Mouse (Mus musculus): ENCODE data around the gene H2al1g. TPM values are rescaled to one million over a fixed set of nuclear protein-coding genes. Genes with fewer than 3 reads are reported as not detected.

Gene H2al1g
- total and polyA plus RNA-seq, 3 experiments: not detected

DNA sequence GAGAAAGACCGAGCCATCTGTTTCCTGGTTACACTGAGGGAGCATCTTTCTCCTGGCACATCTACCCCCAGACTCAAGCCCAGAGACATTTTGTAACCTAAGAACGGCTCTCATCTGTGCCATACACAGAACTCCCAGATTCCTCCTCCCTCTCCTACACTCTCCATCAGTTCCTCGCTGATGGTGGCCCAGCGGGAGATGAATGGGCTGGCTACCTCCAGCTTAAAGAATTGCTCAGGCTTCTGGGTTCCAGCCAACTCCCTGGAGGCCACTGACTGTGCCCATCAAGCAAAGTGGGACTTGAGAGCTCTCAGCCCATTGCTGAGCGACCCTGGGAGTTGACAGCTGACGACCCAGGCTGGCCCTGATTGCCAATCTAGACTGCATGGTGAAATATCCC lies 45.8 kb downstream of the H2al1g start:
- Histone ChIP-seq H3K79me2 (replicated peaks; ENCODE audit: control insufficient read depth, extremely low read depth, insufficient read depth, poor library complexity, severe bottlenecking) (no peaks in the 10 kb centered on the region), H3K36me3 (replicated peaks in 1 of 2; ENCODE audit: control insufficient read depth in 1 of 2, insufficient read depth in 1 of 2, low read length in 1 of 2) (no peaks in the 10 kb centered on the region), H3K27ac (ENCODE audit: insufficient read depth, low read depth) (no peak overlapping the region), H3K4me2 (ENCODE audit: insufficient read depth, low read depth, poor library complexity, severe bottlenecking) (no peak overlapping the region), H3K9me3 (replicated peaks; ENCODE audit: low read length) (no peaks in the 10 kb centered on the region), H3K4me3 (replicated peaks in 1 of 3; ENCODE audit: low read depth in 2 of 3, low read length in 2 of 3, poor library complexity in 1 of 3) (no peak overlapping the region), H3K4me1 (ENCODE audit: control insufficient read depth in 1 of 2, insufficient read depth in 2 of 2) (no peaks in the 10 kb centered on the region), H3K9ac (ENCODE audit: insufficient read depth, low read depth) (no peak overlapping the region), H3K27me3 (replicated peaks) (no peaks in the 10 kb centered on the region)
- TF ChIP-seq MXI1 (IDR thresholded peaks at IDR 0.05; ENCODE audit: low read depth, low read length) (no peak), USF2 (conservative IDR thresholded peaks at IDR 0.05; ENCODE audit: low read depth, low read length) (no peak), MAZ (IDR thresholded peaks at IDR 0.05; ENCODE audit: low read depth, low read length) (no peak), ZNF384 (IDR thresholded peaks at IDR 0.05; ENCODE audit: low read depth, low read length) (no peak), GABPA (IDR thresholded peaks at IDR 0.05; ENCODE audit: insufficient replicate concordance, low read depth, low read length) (no peak), POLR2AphosphoS2 (IDR thresholded peaks at IDR 0.05; ENCODE audit: low read depth, low read length) (no peak), MEF2A (IDR thresholded peaks at IDR 0.05; ENCODE audit: borderline replicate concordance, low read depth, low read length) (no peak), HCFC1 (IDR thresholded peaks at IDR 0.05; ENCODE audit: low read depth, low read length) (no peak), PAX5 (IDR thresholded peaks at IDR 0.05; ENCODE audit: low read length) (no peak), KAT2A (IDR thresholded peaks at IDR 0.05; ENCODE audit: insufficient replicate concordance, low read length) (no peak)
- dilution Hi-C loops (cut with MboI; ENCODE audit: extremely low pct_ligation_motif_present, extremely low pct_unique_long_range_greater_than_20kb, low sequenced_read_pairs): no loop called here
- DNase-seq (ENCODE audit: extremely low read depth): no peak
- in situ Hi-C loops (cut with MboI; ENCODE audit: low pct_ligation_motif_present, low pct_unique_long_range_greater_than_20kb, low sequenced_read_pairs): no loop called here

DNA sequence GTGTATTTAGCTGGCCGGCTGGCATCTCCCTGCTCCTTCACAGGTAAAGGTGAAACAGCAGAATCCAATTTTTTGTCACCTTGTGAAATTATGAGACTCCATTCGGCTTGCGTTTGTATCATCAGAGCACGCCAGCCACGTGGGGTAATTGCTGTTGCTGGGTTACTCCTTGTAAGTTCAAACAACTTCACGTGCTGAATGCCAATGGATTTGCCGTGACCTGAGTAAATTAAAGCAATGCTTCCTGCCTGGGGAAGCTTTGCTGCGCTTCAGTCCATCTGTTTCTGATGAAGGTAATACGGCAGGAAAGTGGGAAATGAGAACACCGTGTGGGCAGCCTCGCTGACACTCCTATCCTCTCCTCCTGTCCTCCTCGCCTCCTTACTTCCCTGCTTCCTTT lies 47.1 kb downstream of the H2al1g start:
- Histone ChIP-seq H3K27ac (ENCODE audit: insufficient read depth, low read depth) (no peak overlapping the region), H3K4me3 (replicated peaks in 1 of 3; ENCODE audit: low read depth in 2 of 3, low read length in 2 of 3, poor library complexity in 1 of 3) (no peak overlapping the region), H3K27me3 (replicated peaks) (no peaks in the 10 kb centered on the region), H3K4me2 (ENCODE audit: insufficient read depth, low read depth, poor library complexity, severe bottlenecking) (no peak overlapping the region), H3K36me3 (replicated peaks in 1 of 2; ENCODE audit: control insufficient read depth in 1 of 2, insufficient read depth in 1 of 2, low read length in 1 of 2) (no peaks in the 10 kb centered on the region), H3K79me2 (replicated peaks; ENCODE audit: control insufficient read depth, extremely low read depth, insufficient read depth, poor library complexity, severe bottlenecking) (no peaks in the 10 kb centered on the region), H3K4me1 (ENCODE audit: control insufficient read depth in 1 of 2, insufficient read depth in 2 of 2) (no peaks in the 10 kb centered on the region), H3K9me3 (replicated peaks; ENCODE audit: low read length) (no peaks in the 10 kb centered on the region), H3K9ac (ENCODE audit: insufficient read depth, low read depth) (no peak overlapping the region)
- no peak for DNase-seq (ENCODE audit: extremely low read depth)
- dilution Hi-C loops (cut with MboI; ENCODE audit: extremely low pct_ligation_motif_present, extremely low pct_unique_long_range_greater_than_20kb, low sequenced_read_pairs) (no loop called here), in situ Hi-C loops (cut with MboI; ENCODE audit: low pct_ligation_motif_present, low pct_unique_long_range_greater_than_20kb, low sequenced_read_pairs) (no loop called here)
- TF ChIP-seq ETS1 (conservative IDR thresholded peaks at IDR 0.05; ENCODE audit: low read depth, low read length) (no peak), SIN3A (IDR thresholded peaks at IDR 0.05; ENCODE audit: low read length) (no peak), RAD21 (IDR thresholded peaks at IDR 0.05; ENCODE audit: low read depth, low read length) (no peak), ZC3H11A (IDR thresholded peaks at IDR 0.05; ENCODE audit: low read depth, low read length) (no peak), PAX5 (IDR thresholded peaks at IDR 0.05; ENCODE audit: low read length) (no peak), GABPA (IDR thresholded peaks at IDR 0.05; ENCODE audit: insufficient replicate concordance, low read depth, low read length) (no peak), IRF4 (IDR thresholded peaks at IDR 0.05; ENCODE audit: low read depth, low read length) (no peak), MYC (IDR thresholded peaks at IDR 0.05; ENCODE audit: low read depth, low read length) (no peak), ELF1 (IDR thresholded peaks at IDR 0.05; ENCODE audit: low read depth, low read length) (no peak), USF2 (conservative IDR thresholded peaks at IDR 0.05; ENCODE audit: low read depth, low read length) (no peak), JUND (conservative IDR thresholded peaks at IDR 0.05; ENCODE audit: low read depth, low read length) (no peak)

Other genes starting within 250 kb of the H2al1g start
- gene H2al1a, start 19.0 kb upstream of the H2al1g start, total RNA-seq (2012; rRNA removed): not detected in 2 replicates
- not detected in 2 replicates for gene H2al1a, start 19.0 kb upstream of the H2al1g start, total RNA-seq (2014; rRNA removed)
- not detected in 2 replicates for gene H2al1a, start 19.0 kb upstream of the H2al1g start, polyA plus RNA-seq (2012; ENCODE audit: insufficient read length, low read depth)
- gene H2al1b, start 15.8 kb upstream of the H2al1g start, total RNA-seq (2012; rRNA removed): not detected in 2 replicates
- gene H2al1b, start 15.8 kb upstream of the H2al1g start, total RNA-seq (2014; rRNA removed): not detected in 2 replicates
- gene H2al1b, start 15.8 kb upstream of the H2al1g start, polyA plus RNA-seq (2012; ENCODE audit: insufficient read length, low read depth): not detected in 2 replicates
- not detected in 2 replicates for gene H2al1c, start 12.6 kb upstream of the H2al1g start, total RNA-seq (2012; rRNA removed)
- gene H2al1c, start 12.6 kb upstream of the H2al1g start, total RNA-seq (2014; rRNA removed): not detected in 2 replicates
- not detected in 2 replicates for gene H2al1c, start 12.6 kb upstream of the H2al1g start, polyA plus RNA-seq (2012; ENCODE audit: insufficient read length, low read depth)
- gene H2al1d, start 9.4 kb upstream of the H2al1g start, total RNA-seq (2012; rRNA removed): not detected in 2 replicates
- gene H2al1d, start 9.4 kb upstream of the H2al1g start, total RNA-seq (2014; rRNA removed): not detected in 2 replicates
- not detected in 2 replicates for gene H2al1d, start 9.4 kb upstream of the H2al1g start, polyA plus RNA-seq (2012; ENCODE audit: insufficient read length, low read depth)
- gene H2al1e, start 6.3 kb upstream of the H2al1g start, total RNA-seq (2012; rRNA removed): not detected in 2 replicates
- gene H2al1e, start 6.3 kb upstream of the H2al1g start, total RNA-seq (2014; rRNA removed): not detected in 2 replicates
- not detected in 2 replicates for gene H2al1e, start 6.3 kb upstream of the H2al1g start, polyA plus RNA-seq (2012; ENCODE audit: insufficient read length, low read depth)
- gene H2al1f, start 3.1 kb upstream of the H2al1g start, total RNA-seq (2012; rRNA removed): not detected in 2 replicates
- gene H2al1f, start 3.1 kb upstream of the H2al1g start, total RNA-seq (2014; rRNA removed): not detected in 2 replicates
- not detected in 2 replicates for gene H2al1f, start 3.1 kb upstream of the H2al1g start, polyA plus RNA-seq (2012; ENCODE audit: insufficient read length, low read depth)
- not detected in 2 replicates for gene H2al1h, start 3.2 kb downstream of the H2al1g start, total RNA-seq (2012; rRNA removed)
- not detected in 2 replicates for gene H2al1h, start 3.2 kb downstream of the H2al1g start, total RNA-seq (2014; rRNA removed)
- not detected in 2 replicates for gene H2al1h, start 3.2 kb downstream of the H2al1g start, polyA plus RNA-seq (2012; ENCODE audit: insufficient read length, low read depth)
- not detected in 2 replicates for gene H2al1i, start 6.4 kb downstream of the H2al1g start, total RNA-seq (2012; rRNA removed)
- not detected in 2 replicates for gene H2al1i, start 6.4 kb downstream of the H2al1g start, total RNA-seq (2014; rRNA removed)
- gene H2al1i, start 6.4 kb downstream of the H2al1g start, polyA plus RNA-seq (2012; ENCODE audit: insufficient read length, low read depth): not detected in 2 replicates
- not detected in 2 replicates for gene H2al1j, start 9.6 kb downstream of the H2al1g start, total RNA-seq (2012; rRNA removed)
- not detected in 2 replicates for gene H2al1j, start 9.6 kb downstream of the H2al1g start, total RNA-seq (2014; rRNA removed)
- not detected in 2 replicates for gene H2al1j, start 9.6 kb downstream of the H2al1g start, polyA plus RNA-seq (2012; ENCODE audit: insufficient read length, low read depth)

Data from CH12.LX (cell line).